Mouse (Mus musculus) neural tube, embryonic 14.5 days (tissue): ENCODE data around the gene Sin3a. TPM values are rescaled to one million over a fixed set of nuclear protein-coding genes. Genes with fewer than 3 reads are reported as not detected.
A peak's percentile ranks its signal among the peaks of the same experiment; 100 is the strongest.

ENCODE experiments used
- ATAC-seq: fragments of 200-750 bp; cut with Nextera tagmentation; 2 replicates; pipeline ENCODE4 v1.8.0; 2017; ENCODE audit warnings: low read depth, mild to moderate bottlenecking, moderate TSS enrichment, moderate library complexity
- H3K27ac ChIP-seq: fragments of 300-500 bp; sonication (generic); 2 replicates; pipeline ENCODE4 v1.5.1; 2014; ENCODE audit warnings: low read depth, mild to moderate bottlenecking, control low read depth, low read length, moderate library complexity, mixed read lengths
- H3K27me3 ChIP-seq: fragments of 300-500 bp; sonication (generic); 2 replicates; pipeline ENCODE4 v1.6.1; 2014; ENCODE audit warnings: low read length; ENCODE audit not compliant: control insufficient read depth, insufficient read depth
- H3K36me3 ChIP-seq: fragments of 300-500 bp; sonication (generic); 2 replicates; pipeline ENCODE4 v1.6.1; 2014; ENCODE audit warnings: low read length, mixed read lengths; ENCODE audit not compliant: control insufficient read depth, insufficient read depth
- H3K4me1 ChIP-seq: fragments of 300-500 bp; sonication (generic); 2 replicates; pipeline ENCODE4 v1.6.1; 2014; ENCODE audit warnings: low read length; ENCODE audit not compliant: control insufficient read depth, insufficient read depth
- H3K4me2 ChIP-seq: fragments of 300-500 bp; sonication (generic); 2 replicates; pipeline ENCODE4 v1.6.1; 2014; ENCODE audit warnings: mild to moderate bottlenecking, low read depth, low read length, control low read depth
- H3K4me3 ChIP-seq: fragments of 300-500 bp; sonication (generic); 2 replicates; pipeline ENCODE4 v1.5.1; 2014; ENCODE audit warnings: low read depth, low read length, control low read depth, mixed read lengths
- H3K9ac ChIP-seq: fragments of 300-500 bp; sonication (generic); replicated peaks from 2 replicates; pipeline ENCODE4 v1.6.1; 2014; ENCODE audit warnings: low read depth, mild to moderate bottlenecking, control low read depth, low read length, mixed read lengths
- H3K9me3 ChIP-seq: fragments of 300-500 bp; sonication (generic); 2 replicates; pipeline ENCODE4 v1.6.1; 2016; ENCODE audit warnings: low read length; ENCODE audit not compliant: control insufficient read depth
- WGBS: fragments of 180-500 bp; shearing (Covaris S2); extraction: QIAGEN DNeasy Blood & Tissue Kit; methylation state at CpG from one replicate; pipeline ENCODE4 v1.1.7; 2014; 5-methylcytosine and 5-hydroxymethylcytosine counted together
- polyA plus RNA-seq: library from polyadenylated mRNA; unstranded; fragments of >200 nt; fragmentation: Nextera tagmentation; extraction: Ambion mirVana; gene quantifications from 2 replicates; pipeline ENCODE4 v1.2.1, GENCODE M21; 2014

Sin3a gene
- polyA plus RNA-seq, 1 experiment from 2014 or later: 26.8 TPM

- Histone ChIP-seq H3K36me3 (peaks cover 34% of the 10 kb centered on the region), H3K27ac (no peak overlapping the region), H3K9me3 (no peaks in the 10 kb centered on the region), H3K27me3 (no peaks in the 10 kb centered on the region; the same call in 1 of the 2 replicates), H3K4me1 (peaks cover 12% of the 10 kb centered on the region), H3K9ac (no peak overlapping the region), H3K4me2 (peak overlapping the region; percentile 65), H3K4me3 (peak overlapping the region; percentile 71)
- ATAC-seq: no peak
Observed at GRCm38 (mm10) chr9:57129641-57130040, 57.8 kb downstream of the Sin3a start.

GRCm38 (mm10) chr9:57130577-57131433 is 59.0 kb downstream of the Sin3a start, which contains the start of gene Man2c1:
Man2c1 (plus strand) TSS chr9:57130690.
- peak within 1 kb of the TSS; percentile 65 for H3K4me2 ChIP-seq
- H3K4me1 ChIP-seq: peaks cover 12% of the 10 kb centered on the region
- WGBS: under 1% methylated on average over 57 of the region's 58 CpGs
- peaks cover 26% of the 10 kb centered on the region for H3K36me3 ChIP-seq
- no peaks in the 10 kb centered on the region; the same call in 1 of the 2 replicates for H3K27me3 ChIP-seq
- peak within 1 kb of the TSS; percentile 89 for H3K27ac ChIP-seq
- H3K9me3 ChIP-seq: no peaks in the 10 kb centered on the region
- H3K4me3 ChIP-seq: peak within 1 kb of the TSS; percentile 71
- ATAC-seq: peak; percentile 92
- peak within 1 kb of the TSS; percentile 56 for H3K9ac ChIP-seq

DNA sequence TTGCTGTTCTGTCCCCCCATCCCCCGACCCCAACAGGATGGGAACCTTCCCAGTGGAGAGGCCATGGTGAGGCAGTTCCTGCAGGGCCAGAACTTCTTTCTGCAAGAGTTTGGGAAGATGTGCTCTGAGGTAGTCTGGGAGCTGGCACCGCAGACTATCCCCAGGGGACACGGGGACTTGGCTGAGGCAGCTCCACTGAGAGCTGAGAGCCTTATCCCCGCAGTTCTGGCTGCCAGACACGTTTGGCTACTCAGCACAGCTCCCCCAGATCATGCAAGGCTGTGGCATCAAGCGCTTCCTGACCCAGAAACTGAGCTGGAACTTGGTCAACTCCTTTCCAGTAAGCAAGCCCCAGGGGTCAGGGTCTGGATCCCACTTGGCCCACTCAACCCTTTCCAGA is 65.4 kb downstream of the Sin3a start:
- Histone ChIP-seq H3K4me1 (no peaks in the 10 kb centered on the region), H3K4me2 (no peak overlapping the region), H3K27me3 (no peaks in the 10 kb centered on the region), H3K9me3 (no peaks in the 10 kb centered on the region), H3K36me3 (peaks cover 34% of the 10 kb centered on the region), H3K4me3 (no peak overlapping the region), H3K9ac (no peak overlapping the region), H3K27ac (no peak overlapping the region)
- ATAC-seq: no peak
- WGBS: 91% methylated on average over 6 of the region's 6 CpGs

DNA sequence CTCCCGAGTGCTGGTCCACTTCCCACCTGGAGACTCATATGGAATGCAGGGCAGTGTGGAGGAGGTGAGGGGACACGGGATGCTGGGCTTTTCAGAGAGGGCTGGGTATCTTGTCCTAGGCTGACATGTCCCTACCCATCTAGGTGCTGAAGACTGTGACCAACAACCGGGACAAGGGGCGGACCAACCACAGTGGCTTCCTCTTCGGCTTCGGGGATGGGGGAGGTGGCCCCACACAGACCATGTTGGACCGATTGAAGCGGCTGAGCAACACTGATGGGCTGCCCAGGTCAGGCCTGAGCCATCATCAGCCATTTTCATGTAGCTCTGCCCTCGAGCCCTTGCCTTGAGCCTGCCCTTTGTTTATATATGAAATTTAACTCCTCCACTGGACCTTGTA is 65.9 kb downstream of the Sin3a start:
- H3K4me1 ChIP-seq: no peaks in the 10 kb centered on the region
- WGBS: 94% methylated on average over 9 of the region's 9 CpGs
- no peak overlapping the region for H3K9ac ChIP-seq
- no peaks in the 10 kb centered on the region for H3K27me3 ChIP-seq
- no peaks in the 10 kb centered on the region for H3K9me3 ChIP-seq
- H3K36me3 ChIP-seq: peaks cover 34% of the 10 kb centered on the region
- ATAC-seq: no peak
- H3K4me3 ChIP-seq: no peak overlapping the region
- H3K27ac ChIP-seq: no peak overlapping the region
- H3K4me2 ChIP-seq: no peak overlapping the region

GRCm38 (mm10) chr9:57138507-57138906 is 66.7 kb downstream of the Sin3a start:
- ATAC-seq: no peak
- H3K4me1 ChIP-seq: no peaks in the 10 kb centered on the region
- H3K9ac ChIP-seq: no peak overlapping the region
- no peak overlapping the region for H3K4me2 ChIP-seq
- H3K4me3 ChIP-seq: no peak overlapping the region
- no peak overlapping the region for H3K27ac ChIP-seq
- H3K9me3 ChIP-seq: no peaks in the 10 kb centered on the region
- 95% methylated on average over 6 of the region's 6 CpGs for WGBS
- peaks cover 34% of the 10 kb centered on the region for H3K36me3 ChIP-seq
- no peaks in the 10 kb centered on the region for H3K27me3 ChIP-seq

GRCm38 (mm10) chr9:57139110-57139509 is 67.3 kb downstream of the Sin3a start:
- ATAC-seq: no peak
- H3K4me3 ChIP-seq: no peak overlapping the region
- H3K36me3 ChIP-seq: peaks cover 34% of the 10 kb centered on the region
- H3K27me3 ChIP-seq: no peaks in the 10 kb centered on the region
- no peak overlapping the region for H3K9ac ChIP-seq
- 84% methylated on average over 9 of the region's 9 CpGs for whole genome bisulfite sequencing
- no peak overlapping the region for H3K4me2 ChIP-seq
- no peak overlapping the region for H3K27ac ChIP-seq
- H3K4me1 ChIP-seq: no peaks in the 10 kb centered on the region
- no peaks in the 10 kb centered on the region for H3K9me3 ChIP-seq

GRCm38 (mm10) chr9:57139571-57139970 is 67.7 kb downstream of the Sin3a start:
- H3K4me3 ChIP-seq: no peak overlapping the region
- H3K36me3 ChIP-seq: peaks cover 34% of the 10 kb centered on the region
- 89% methylated on average over 5 of the region's 5 CpGs for WGBS
- H3K27me3 ChIP-seq: no peaks in the 10 kb centered on the region
- ATAC-seq: 0 out of 2 replicates have a peak, but pooled peaks have one; percentile 29
- no peak overlapping the region for H3K4me2 ChIP-seq
- no peak overlapping the region for H3K27ac ChIP-seq
- no peaks in the 10 kb centered on the region for H3K9me3 ChIP-seq
- no peaks in the 10 kb centered on the region for H3K4me1 ChIP-seq
- H3K9ac ChIP-seq: no peak overlapping the region

DNA sequence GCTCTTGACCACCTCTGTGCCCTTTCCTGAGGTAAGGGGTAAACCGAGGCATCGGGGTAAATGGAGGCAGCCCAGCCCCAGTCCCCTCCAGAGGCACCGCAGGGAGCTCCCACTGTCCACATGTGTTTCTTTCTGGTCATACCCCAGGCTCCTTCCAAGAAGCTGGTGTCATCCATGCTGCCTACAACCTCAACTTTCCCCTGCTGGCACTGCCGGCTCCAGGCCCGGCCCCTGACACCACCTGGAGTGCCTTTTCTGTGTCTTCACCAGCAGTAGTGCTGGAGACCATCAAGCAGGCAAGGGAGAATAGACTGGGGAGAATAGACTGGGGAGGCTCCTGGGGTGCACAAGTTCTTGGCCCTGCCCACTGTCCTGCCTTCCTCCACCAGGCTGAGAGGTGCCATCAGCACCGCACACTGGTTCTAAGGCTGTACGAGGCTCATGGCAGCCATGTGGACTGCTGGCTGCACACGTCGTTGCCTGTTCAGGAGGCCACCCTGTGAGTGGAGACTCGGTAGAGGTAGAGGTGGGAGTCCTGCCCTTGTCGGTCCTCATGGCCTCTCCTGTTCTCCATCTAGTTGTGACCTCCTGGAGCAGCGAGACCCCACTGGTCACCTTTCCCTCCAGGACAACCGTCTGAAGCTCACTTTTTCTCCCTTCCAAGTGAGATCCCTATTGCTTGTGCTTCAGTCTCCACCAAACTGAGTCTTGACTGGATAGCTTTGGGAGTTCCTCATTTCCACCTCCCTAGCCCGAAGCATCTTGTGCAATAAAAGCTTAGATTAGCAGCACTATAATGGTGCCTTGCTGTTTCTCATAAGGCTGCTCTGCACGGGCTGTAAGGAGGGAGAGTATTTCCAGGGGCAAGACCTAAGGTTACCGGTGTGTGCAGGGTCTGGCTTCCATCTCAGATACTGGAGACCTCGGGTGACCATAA is 69.8 kb downstream of the Sin3a start:
- Histone ChIP-seq H3K27me3 (no peaks in the 10 kb centered on the region), H3K4me2 (no peak overlapping the region), H3K4me1 (peaks cover under 1% of the 10 kb centered on the region; the same call in 1 of the 2 replicates), H3K36me3 (peaks cover 32% of the 10 kb centered on the region), H3K9ac (no peak overlapping the region), H3K9me3 (no peaks in the 10 kb centered on the region), H3K27ac (no peak overlapping the region), H3K4me3 (no peak overlapping the region)
- WGBS: 92% methylated on average over 17 of the region's 17 CpGs
- ATAC-seq: no peak
